Mouse (Mus musculus) Patski (cell line): ENCODE measurements at regions not wholly inside any gene's neighbourhood (a gene's known extent, or its start where the extent isn't known, plus 50 kb on each side); places are given as distances from the start of the nearest gene placed in this dataset.
"Not testable (repeated sequence)": the region's sequence is repeated elsewhere in the genome, so short reads cannot be mapped to it uniquely, and the experiment has no call there.

Source experiments
- ATAC-seq: fragments of 100-300 bp; one replicate; pipeline ENCODE4 v1.8.0; 2021
- CTCF ChIA-PET: fragments of 350-600 bp; sonication (Branson Sonifier 250); formaldehyde crosslinking; loops from one replicate; lab custom pipeline; 2022; ENCODE audit warnings: inconsistent platforms; lab: Charles Lee
- POLR2A ChIA-PET: fragments of 350-600 bp; sonication (Branson Sonifier 250); formaldehyde crosslinking; loops from one replicate; lab custom pipeline; 2022; ENCODE audit warnings: antibody characterized with exemption, inconsistent platforms; lab: Charles Lee
- DNase-seq: peaks from one replicate; pipeline ENCODE4 v3.0.0-alpha.2; 2011; ENCODE audit warnings: low read depth, low spot score
- H3K27me3 ChIP-seq: fragments of 371-371 bp; one replicate; pipeline ENCODE4 v1.5.1; 2021
- CTCF ChIP-seq: fragments of 100-300 bp; IDR thresholded peaks from one replicate; pipeline ENCODE4 v1.5.1; 2021
- in situ Hi-C: fragments of 300-500 bp; cut with MboI; formaldehyde crosslinking; loops from 3 replicates; pipeline ENCODE4 v1.11.1; 2018; ENCODE audit warnings: low pct_unique_long_range_greater_than_20kb, mixed read lengths

DNA sequence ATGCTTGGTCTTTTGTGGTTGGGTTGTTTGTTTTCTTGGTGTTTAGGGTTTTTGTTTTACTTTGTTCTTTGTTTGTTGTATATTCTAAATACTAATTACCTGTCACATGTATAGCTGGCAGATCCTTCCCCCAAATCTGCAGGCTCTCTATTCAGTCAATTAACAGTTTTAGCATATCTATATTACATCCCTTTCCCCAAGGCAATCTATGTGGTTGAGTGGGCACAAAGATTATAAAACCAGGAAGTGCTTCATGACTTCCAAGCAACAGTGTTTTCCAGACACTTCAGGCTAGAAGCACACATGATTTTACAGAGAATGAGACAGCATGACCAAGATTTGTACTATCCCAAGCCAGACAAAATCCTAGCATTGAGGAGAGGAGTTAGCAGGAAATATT is 544.4 kb upstream of the Pou3f4 start:
- ATAC-seq (no peak), DNase-seq (no peak)
- no peaks in the 10 kb centered on the region for H3K27me3 ChIP-seq
- POLR2A ChIA-PET: no interaction called here
- in situ Hi-C loops: no loop called here
- CTCF ChIA-PET: no interaction called here
- no peak for TF ChIP-seq CTCF

DNA sequence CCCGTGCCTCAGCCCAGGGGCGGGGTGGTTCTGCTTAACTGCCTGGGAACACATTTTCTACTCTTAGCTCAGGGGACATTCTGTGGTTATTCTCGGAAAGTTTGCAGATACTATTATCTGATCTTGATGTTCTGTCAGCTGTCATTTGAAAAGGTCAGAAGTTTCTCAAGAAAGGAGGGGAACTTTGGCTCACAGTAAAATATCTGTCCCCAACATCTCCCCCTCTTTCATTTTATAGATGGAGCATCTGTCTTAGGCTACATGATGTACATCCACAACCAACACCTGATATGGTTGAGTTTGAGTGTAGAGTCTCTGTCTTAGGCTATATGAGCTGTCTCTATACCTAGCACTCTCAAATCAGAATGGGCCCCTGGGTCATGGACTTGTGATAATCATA is 539.8 kb upstream of the Pou3f4 start:
- DNase-seq, CTCF ChIA-PET, ATAC-seq, H3K27me3 ChIP-seq, in situ Hi-C loops, POLR2A ChIA-PET: not testable (repeated sequence)

DNA sequence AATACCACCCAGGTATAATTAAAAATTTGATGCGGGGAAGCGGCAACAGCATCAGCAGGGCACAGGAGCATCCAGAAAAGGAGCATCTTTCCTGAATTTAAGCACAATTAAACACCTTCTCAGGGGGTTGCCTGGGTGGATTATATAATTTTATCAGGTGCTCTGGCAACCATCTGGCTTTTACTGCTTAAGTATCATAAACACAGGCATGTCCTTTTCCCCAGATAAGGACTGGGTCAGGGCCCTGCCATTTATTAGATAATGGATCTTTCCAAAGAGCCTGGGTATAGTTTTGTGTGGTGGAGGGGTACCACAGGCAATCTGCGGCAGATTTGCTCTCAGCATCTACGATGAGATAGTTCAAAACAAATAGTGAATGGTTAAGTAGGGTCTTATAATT is 538.7 kb upstream of the Pou3f4 start:
- POLR2A ChIA-PET: no interaction called here
- in situ Hi-C loops: no loop called here
- ATAC-seq (no peak), DNase-seq (no peak)
- TF ChIP-seq CTCF: no peak
- no peaks in the 10 kb centered on the region for H3K27me3 ChIP-seq
- CTCF ChIA-PET: no interaction called here

DNA sequence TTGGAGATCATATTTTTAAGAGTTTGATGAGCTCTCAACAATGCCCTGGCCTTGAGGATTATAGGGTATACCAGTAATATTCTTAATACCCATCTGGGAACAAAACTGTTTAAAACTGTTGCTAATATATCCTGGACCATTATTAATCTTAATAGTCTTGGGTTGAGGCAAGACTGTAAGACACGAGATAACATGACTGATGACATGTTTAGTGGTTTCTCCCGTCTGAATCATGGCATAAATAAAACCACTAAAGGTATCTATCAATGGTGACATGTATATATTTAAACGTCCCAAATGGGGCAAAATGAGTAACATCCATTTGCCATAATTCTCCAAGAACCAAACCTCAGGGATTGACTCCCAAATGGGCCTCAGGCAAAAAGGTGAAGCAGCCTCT is 538.2 kb upstream of the Pou3f4 start:
- no peak for ATAC-seq
- DNase-seq: no peak
- TF ChIP-seq CTCF: no peak
- in situ Hi-C loops: no loop called here
- POLR2A ChIA-PET: no interaction called here
- CTCF ChIA-PET: no interaction called here
- no peaks in the 10 kb centered on the region for H3K27me3 ChIP-seq

DNA sequence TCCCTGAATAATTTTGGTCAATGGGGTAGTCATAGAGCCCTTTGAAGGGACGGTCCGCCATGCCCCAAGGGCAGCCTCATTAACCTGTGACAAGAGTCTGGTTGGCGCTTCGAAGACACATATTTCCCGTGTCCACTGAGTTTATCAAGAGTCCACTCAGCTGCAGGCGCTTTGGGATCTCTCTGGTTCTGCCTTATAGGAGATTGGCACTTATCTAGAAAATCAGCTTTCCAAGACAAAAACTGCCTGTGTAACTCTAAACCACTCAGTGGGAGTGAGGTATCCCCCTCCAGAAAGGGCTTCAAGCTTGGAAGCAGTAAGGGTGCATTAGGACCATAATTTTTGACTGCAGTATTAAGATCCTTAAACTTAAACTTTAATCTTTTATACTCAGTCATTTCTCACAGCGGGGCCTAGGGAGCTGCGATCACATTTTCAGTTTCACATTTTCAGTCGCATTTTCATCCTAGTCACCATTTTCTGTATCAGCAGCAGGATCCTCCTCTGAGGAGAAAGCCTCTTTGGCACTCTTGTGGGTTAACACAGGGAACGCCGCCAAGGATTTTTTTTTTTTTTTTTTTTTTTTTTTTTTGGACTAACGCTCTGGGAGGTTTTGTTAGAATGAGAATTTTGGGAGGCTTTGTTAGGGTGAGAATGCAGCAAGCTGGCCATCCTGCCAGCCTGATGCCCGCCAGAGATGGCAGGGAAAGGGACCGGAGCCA is 534.4 kb upstream of the Pou3f4 start:
- ATAC-seq (no peak), DNase-seq (no peak)
- TF ChIP-seq CTCF: no peak
- CTCF ChIA-PET: no interaction called here
- in situ Hi-C loops: no loop called here
- POLR2A ChIA-PET: interaction anchor here (0.6 kb wide), 1 partner anchor 10 kb away, joined by 3 read pairs; no protein-coding TSS in a partner anchor
- no peaks in the 10 kb centered on the region for H3K27me3 ChIP-seq

DNA sequence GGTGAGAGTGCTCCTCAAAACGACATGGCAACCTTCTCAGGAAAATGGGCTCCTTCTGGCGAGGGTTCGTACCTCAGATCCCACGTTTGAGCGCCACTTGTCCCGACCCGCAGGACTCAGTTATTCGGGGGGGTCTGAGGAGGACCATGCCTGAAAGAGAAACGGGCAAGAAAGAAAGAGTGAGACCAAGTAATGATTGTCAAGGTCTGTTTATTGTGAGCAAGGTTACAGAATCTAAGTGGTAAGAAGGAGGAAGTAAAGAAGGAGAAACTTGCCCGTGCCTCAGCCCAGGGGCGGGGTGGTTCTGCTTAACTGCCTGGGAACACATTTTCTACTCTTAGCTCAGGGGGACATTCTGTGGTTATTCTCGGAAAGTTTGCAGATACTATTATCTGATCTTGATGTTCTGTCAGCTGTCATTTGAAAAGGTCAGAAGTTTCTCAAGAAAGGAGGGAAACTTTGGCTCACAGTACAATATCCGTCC is 532.6 kb upstream of the Pou3f4 start:
- CTCF ChIA-PET, H3K27me3 ChIP-seq, DNase-seq, POLR2A ChIA-PET, ATAC-seq, in situ Hi-C loops: not testable (repeated sequence)

DNA sequence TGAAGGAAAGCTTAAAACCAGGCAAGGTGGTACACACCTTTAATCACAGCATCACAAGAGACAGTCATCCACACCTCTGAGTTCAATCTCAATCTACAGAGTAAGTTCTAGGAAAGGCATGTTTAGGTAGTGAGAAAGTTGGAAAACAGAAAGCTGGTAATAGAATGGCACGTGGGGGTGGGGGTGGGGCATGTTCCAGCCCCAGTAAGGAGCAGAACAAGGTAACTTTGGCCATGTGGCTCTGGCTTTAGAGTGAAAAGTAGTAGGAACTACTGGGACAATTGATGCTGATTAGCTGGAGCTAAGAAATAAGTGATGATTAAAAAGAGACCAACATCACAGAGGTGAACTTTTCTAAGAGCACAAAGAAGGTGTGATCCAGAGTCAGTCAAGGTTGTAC is 532.2 kb upstream of the Pou3f4 start:
- no peak for DNase-seq
- H3K27me3 ChIP-seq: peaks cover 9% of the 10 kb centered on the region
- in situ Hi-C loops: no loop called here
- ATAC-seq: no peak
- ChIA-PET POLR2A (no interaction called here), CTCF (no interaction called here)
- TF ChIP-seq CTCF: no peak

DNA sequence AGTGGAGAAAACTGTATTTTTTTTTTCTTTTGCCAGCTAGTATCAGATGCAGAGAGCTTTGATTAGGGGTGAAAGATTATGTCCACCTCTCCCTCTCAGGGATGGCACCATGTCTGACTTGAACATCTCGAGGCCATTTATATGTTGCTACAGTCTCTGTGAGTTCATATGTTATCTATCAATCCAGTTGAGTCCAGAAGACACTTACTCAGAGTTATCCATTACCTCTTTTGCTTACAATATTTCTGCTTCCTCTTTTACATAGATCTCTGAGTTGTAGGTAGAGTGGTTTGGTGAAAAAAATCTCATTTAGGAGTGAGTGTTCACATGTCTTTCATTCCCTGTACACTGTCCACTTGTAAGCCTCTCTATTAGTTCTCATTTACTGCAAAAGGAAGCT is 524.7 kb upstream of the Pou3f4 start:
- H3K27me3 ChIP-seq: peaks cover 20% of the 10 kb centered on the region
- no peak for TF ChIP-seq CTCF
- in situ Hi-C loops: no loop called here
- ATAC-seq (no peak), DNase-seq (no peak)
- CTCF ChIA-PET: no interaction called here
- POLR2A ChIA-PET: no interaction called here

DNA sequence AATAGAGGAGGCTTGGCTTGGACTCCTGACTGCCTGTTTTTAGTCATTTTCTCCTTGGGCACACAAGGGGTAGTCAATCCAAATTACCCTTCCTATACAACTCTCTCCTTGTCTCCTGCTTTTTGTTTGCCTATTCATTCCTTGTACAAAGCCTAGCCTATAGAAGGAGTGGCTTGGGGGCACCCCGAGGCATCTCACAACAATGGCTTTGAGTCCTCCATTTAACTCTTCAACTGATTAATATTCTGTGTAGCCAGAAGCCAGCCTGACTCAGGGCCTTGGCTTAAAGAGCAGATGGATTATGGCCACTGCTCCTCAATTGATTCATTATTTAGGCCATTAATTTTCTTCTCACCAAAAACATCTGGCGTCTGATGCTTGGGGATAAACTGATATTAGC is 506.4 kb upstream of the Pou3f4 start:
- ChIA-PET POLR2A (no interaction called here), CTCF (no interaction called here)
- peaks cover 33% of the 10 kb centered on the region for H3K27me3 ChIP-seq
- in situ Hi-C loops: no loop called here
- DNase-seq: no peak
- no peak for TF ChIP-seq CTCF
- no peak for ATAC-seq

DNA sequence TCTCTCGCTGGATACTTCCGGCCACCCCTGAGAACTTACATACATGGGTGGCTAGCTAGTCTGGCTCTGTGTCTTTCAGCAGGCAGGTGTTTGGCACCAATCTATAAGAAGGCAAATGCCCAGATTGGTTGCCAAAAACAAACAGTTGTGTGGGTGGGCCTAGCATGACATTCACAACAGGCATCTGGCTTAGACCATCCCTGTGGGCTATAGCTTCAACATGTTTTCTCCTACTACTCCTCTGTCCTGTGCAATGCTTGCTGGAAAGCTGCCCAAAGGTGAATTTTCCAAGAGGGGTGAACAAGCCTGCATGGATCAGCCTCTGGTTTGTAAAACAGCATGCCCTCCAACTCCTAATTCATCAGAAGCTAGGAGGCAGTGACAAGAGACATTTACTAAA is 505.3 kb upstream of the Pou3f4 start:
- no peak for TF ChIP-seq CTCF
- in situ Hi-C loops: no loop called here
- peaks cover 29% of the 10 kb centered on the region for H3K27me3 ChIP-seq
- DNase-seq: no peak
- ATAC-seq: no peak
- CTCF ChIA-PET: no interaction called here
- POLR2A ChIA-PET: no interaction called here

DNA sequence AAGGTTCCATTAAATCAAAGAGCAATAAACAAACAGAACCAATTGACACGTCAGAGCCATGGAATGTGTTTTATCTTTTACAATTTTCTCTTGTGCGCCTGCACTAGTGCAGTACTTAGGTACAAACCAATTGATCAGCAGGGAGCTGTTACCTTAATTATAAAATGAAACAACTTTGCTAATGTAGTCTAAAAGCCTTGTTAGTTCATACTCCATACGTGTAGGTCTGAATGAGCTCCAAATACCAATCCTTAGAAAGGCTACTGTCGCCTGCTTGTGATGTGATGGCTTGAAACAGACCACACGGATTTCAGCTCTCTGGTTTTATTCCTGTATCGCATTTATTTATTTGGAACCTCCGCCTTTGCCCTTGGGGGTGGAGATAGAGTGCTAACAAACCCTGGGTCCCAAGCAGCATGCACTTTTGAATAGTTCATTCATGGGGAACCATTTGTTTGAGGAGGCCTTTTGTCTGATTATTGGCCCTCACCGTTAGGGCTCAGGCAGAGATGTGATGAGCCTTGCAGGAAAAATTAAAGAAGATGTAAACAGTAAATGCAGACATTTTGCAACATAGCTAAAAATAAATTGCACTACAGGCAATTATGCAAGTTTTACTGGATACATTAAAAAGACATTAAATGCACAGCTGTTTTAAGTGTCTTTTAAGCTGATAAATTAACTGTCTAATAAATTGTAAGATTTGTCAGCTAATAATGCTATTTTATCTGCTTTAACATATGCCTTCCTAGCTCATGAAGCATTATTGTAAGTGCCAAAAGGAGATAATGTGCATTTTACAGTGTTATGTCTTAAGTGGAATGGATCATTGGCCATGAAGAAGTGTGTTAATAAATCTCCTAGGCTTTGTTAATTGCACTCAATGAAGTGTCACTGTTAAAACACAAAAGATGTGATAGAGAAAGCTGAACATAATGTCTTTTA is 496.0 kb upstream of the Pou3f4 start:
- CTCF ChIA-PET: no interaction called here
- no peak for TF ChIP-seq CTCF
- POLR2A ChIA-PET: interaction anchor here (0.7 kb wide), 1 partner anchor 29 kb away, joined by 3 read pairs; no protein-coding TSS in a partner anchor
- DNase-seq (no peak), ATAC-seq (no peak)
- H3K27me3 ChIP-seq: peaks cover 55% of the 10 kb centered on the region
- in situ Hi-C loops: no loop called here
